Mouse (Mus musculus) fat pad, adult 2 months (tissue): ENCODE measurements around the gene Cnot10.

ENCODE experiments used
- DNase-seq: peaks from one replicate; pipeline ENCODE4 v3.0.0-alpha.2; 2011; ENCODE audit warnings: low read depth, low spot score; ENCODE audit errors: extremely low read depth

The Cnot10 gene

GRCm38 (mm10) chr9:114549117-114549516, 90.9 kb downstream of the Cnot10 start:
- DNase-seq = no peak

DNA sequence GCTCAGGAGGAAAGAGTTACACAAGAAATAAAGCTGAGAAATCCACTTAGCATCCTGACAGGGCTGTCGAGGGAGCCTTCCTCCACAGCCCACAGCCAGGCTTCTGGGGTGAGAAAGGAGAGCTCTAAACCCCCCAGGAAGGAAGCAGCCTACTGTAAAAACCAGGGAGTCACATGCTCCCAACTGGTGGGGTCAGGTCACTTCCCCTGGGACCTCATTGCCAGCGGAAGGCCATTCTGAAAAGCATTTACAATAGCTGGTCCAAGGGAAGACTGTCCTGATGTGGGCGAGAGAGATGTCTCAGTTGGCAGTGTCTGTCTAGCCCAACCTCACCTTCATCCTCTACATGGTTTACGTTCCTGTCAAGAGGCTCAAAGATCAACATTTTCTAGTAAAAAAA, 91.5 kb downstream of the Cnot10 start:
- DNase-seq = no peak

DNA sequence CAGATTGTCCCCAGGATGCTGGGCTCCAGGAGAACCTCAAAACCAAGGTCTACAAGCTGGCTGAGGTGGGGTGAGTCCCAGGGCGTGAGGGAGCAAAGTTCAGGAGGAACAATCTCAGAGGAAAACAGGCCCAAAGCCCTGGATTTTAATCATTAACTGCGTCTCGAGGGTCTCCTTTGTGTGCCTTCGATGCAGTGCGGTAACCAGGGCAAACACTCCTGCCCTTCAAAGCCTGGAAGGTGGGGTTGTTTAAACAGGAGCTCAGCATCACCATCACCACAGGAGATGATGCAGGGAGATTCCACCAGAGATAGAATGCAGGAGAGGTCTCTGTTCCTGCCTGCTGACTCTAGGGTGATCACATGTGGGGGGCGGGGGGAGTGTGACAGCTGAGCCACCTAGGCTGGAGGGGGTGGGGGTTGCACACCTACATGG, 92.3 kb downstream of the Cnot10 start:
- DNase-seq = no peak

DNA sequence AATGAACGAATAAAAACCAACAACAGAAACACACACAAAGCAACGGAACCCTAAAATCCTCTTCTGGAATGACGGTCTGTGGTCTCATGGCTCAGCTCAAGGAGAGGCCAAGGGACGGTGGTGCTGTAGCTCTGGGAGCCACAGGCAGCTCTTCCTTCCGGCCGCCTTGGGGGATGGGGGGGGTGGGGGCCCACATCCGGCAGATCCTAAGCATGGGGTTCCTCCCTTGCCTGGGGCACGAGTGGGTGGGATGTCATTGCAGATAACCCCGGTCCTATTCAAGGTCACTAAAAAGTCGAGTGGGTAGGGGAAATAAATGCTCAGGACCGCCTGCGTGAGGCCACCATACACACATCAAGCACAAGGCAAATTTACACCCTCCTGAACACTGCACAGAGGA, 93.2 kb downstream of the Cnot10 start:
- DNase-seq = no peak

DNA sequence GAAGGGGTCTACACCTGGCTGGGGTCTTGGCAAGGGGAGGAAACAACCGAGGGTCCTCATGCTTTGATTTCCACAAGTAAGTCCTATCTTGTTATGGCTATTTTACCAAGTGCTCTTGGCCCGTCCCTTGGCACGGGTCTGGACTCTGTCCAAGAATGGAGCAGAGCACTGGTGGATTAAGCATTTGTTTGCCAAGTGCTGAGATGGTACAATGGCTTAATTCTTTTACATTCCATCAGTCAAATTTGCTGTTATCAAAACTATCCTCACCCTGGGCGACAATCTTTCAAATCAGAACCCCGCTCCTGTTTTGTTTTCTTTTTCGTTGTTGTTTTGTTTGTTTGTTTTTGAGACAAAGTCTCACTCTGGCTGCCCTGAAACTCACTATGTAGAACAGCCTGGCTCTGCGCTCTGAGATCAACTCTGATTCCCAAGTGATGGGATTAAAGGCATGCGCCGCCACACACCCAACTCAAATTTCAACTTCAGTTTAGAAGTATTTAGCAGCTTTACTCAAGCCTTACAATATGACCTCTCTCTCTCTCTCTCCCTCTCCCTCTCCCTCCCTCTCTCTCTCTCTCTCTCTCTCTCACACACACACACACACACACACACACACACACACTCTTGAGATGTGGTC, 95.1 kb downstream of the Cnot10 start:
- DNase-seq = no peak

DNA sequence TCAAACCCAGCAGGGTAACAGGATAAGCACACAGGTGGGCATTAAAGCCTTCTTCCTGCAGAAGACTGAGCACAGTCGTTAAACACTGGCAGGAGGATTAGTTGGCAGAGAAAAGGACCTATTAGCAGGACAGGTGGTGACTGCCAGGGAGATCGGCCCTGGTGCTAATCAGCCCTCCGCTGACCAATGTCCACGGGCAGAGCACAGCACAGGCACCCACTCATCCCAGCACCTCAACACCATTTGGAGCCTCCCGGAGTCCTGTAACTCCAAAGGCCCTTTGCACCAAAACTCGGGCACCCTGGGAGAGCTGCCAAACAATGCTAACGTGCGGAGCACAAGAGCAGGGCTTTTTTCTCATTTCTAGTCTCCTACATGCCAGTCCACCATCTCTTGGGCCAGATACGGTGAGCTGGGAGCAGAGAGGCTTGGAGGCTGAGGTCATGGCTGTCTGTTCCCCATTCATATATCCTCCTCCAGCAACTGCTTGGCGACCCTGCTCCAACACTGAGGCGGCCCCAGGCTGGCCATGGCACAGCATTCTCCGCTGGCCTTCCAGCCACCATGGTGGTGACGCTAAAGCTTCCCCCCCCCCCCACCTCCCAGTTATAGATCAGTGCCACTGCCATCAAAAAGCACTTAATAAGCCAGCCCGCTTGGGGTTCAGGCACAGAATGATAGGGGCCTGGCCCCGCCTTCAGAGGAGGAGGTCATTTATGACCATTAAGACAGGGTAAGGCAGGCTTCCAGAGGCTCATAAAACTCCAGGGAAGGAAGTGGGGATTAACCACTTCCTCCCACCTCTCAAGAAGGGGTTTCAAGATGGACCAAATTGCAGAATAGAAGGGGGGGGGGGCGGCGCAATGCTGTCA, 95.9 kb downstream of the Cnot10 start:
- DNase-seq = no peak

GRCm38 (mm10) chr9:114541279-114541741, 98.7 kb downstream of the Cnot10 start:
- DNase-seq = no peak

DNA sequence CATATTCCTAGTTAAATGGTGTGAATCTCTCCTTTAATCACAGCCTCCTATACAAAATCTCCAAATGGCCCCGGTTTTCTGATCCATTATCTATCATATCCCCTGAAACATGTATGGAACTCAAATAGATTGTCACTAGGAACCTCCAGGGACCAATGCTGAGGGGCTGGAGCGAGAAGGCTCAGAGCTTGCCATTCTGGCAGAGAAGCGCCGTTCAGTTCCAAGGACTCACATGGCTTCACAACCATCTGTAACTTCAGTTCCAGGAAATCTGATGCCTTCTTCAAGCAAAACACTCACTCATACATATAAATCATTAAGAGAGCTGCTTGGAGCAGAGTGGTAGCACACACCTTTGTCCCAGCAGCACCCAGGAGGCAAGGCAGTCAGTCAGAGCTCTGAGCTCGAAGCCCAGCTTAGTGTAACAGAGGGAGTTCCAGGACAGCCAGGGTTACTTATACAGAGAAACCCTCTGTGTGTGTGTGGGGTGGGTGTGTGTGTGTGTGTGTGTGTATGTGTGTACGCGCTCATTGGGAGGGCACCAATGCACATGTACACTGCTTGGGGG, 100.9 kb downstream of the Cnot10 start:
- DNase-seq = no peak

GRCm38 (mm10) chr9:114536628-114537027, 103.4 kb downstream of the Cnot10 start:
- DNase-seq = no peak
